Mouse (Mus musculus) liver, postnatal 0 days (tissue): ENCODE results near the gene Zfr2. TPM values are rescaled to one million over a fixed set of nuclear protein-coding genes. Genes with fewer than 3 reads are reported as not detected.

Source experiments
- ATAC-seq: fragments of 200-750 bp; cut with Nextera tagmentation; 2 replicates; pipeline ENCODE4 v1.8.0; 2017; ENCODE audit warnings: mild to moderate bottlenecking, moderate library complexity
- DNase-seq: peaks from one replicate; pipeline ENCODE4 v3.0.0-alpha.2; 2016
- H3K27ac ChIP-seq: fragments of 300-500 bp; sonication (generic); 2 replicates; pipeline ENCODE4 v1.5.1; 2014; ENCODE audit warnings: antibody characterized with exemption, moderate library complexity, mild to moderate bottlenecking, low read depth
- H3K27me3 ChIP-seq: fragments of 300-500 bp; sonication (generic); 2 replicates; pipeline ENCODE4 v1.6.1; 2014; ENCODE audit warnings: low read length, control low read depth, mixed read lengths; ENCODE audit not compliant: insufficient read depth
- H3K36me3 ChIP-seq: fragments of 300-500 bp; sonication (generic); replicated peaks from 2 replicates; pipeline ENCODE4 v1.6.1; 2014; ENCODE audit warnings: mild to moderate bottlenecking, control low read depth, low read length, moderate library complexity, mixed read lengths; ENCODE audit not compliant: insufficient read depth
- H3K4me1 ChIP-seq: fragments of 300-500 bp; sonication (generic); 2 replicates; pipeline ENCODE4 v1.6.1; 2014; ENCODE audit warnings: antibody characterized with exemption, mild to moderate bottlenecking, control low read depth; ENCODE audit not compliant: insufficient read depth
- H3K4me2 ChIP-seq: fragments of 300-500 bp; sonication (generic); 2 replicates; pipeline ENCODE4 v1.6.1; 2014; ENCODE audit warnings: low read depth, mild to moderate bottlenecking, low read length, moderate library complexity, mixed read lengths
- H3K4me3 ChIP-seq: fragments of 300-500 bp; sonication (generic); 2 replicates; pipeline ENCODE4 v1.5.1; 2014; ENCODE audit warnings: low read depth, low read length
- H3K9ac ChIP-seq: fragments of 300-500 bp; sonication (generic); replicated peaks from 2 replicates; pipeline ENCODE4 v1.6.1; 2014; ENCODE audit warnings: mild to moderate bottlenecking, moderate library complexity
- H3K9me3 ChIP-seq: fragments of 300-500 bp; sonication (generic); 2 replicates; pipeline ENCODE4 v1.6.1; 2016; ENCODE audit warnings: mild to moderate bottlenecking, control low read depth, low read length, mixed read lengths
- CTCF ChIP-seq: sonication (generic); IDR thresholded peaks from 2 replicates; pipeline ENCODE4 v1.5.1; 2016; ENCODE audit warnings: antibody characterized with exemption, low read depth
- EP300 ChIP-seq: IDR thresholded peaks from 2 replicates; pipeline ENCODE4 v1.6.1; 2016; ENCODE audit warnings: antibody characterized with exemption, low read depth, mild to moderate bottlenecking
- WGBS: fragments of 180-500 bp; shearing (Covaris S2); extraction: QIAGEN DNeasy Blood & Tissue Kit; methylation state at CpG from one replicate; pipeline ENCODE4 v1.1.7; 2014; ENCODE audit not compliant: insufficient replicate concordance; 5-methylcytosine and 5-hydroxymethylcytosine counted together
- polyA plus RNA-seq: library from polyadenylated mRNA; unstranded; fragments of >200 nt; fragmentation: Nextera tagmentation; extraction: Ambion mirVana; gene quantifications from 2 replicates; pipeline ENCODE4 v1.2.1, GENCODE M21; 2015

The Zfr2 gene
- polyA plus RNA-seq, 1 experiment from 2014 or later = 0.61 TPM

DNA sequence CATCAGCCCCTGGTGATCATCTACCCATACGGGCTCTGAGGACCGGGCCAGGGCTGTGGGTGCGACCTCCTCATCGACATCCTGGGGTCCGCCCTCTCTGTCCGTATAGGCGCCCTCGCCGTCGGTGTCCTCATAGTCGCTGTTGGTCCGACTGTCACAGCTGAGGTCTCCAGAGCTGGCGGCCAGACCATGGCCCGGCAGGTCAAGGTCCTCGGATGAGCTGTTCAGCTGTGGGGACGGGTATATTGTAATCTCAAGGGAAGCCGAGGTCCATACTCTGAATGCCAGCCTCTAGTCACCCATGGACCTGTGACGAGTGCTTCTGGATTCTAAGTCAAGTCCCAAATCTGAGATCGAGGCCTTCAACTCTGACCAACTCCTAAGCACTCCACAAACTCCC is 40.9 kb downstream of the Zfr2 start:
- DNase-seq = no peak
- H3K36me3 ChIP-seq = peaks cover 28% of the 10 kb centered on the region
- 90% methylated on average over 19 of the region's 19 CpGs for WGBS
- no peak for TF ChIP-seq CTCF
- TF ChIP-seq EP300 = no peak
- H3K27me3 ChIP-seq = no peaks in the 10 kb centered on the region
- H3K4me1 ChIP-seq = peaks cover 5% of the 10 kb centered on the region; the same call in 1 of the 2 replicates
- no peak for ATAC-seq
- no peak overlapping the region for H3K27ac ChIP-seq
- H3K4me3 ChIP-seq = no peak overlapping the region
- no peak overlapping the region for H3K9ac ChIP-seq
- H3K9me3 ChIP-seq = no peaks in the 10 kb centered on the region
- no peak overlapping the region for H3K4me2 ChIP-seq

DNA sequence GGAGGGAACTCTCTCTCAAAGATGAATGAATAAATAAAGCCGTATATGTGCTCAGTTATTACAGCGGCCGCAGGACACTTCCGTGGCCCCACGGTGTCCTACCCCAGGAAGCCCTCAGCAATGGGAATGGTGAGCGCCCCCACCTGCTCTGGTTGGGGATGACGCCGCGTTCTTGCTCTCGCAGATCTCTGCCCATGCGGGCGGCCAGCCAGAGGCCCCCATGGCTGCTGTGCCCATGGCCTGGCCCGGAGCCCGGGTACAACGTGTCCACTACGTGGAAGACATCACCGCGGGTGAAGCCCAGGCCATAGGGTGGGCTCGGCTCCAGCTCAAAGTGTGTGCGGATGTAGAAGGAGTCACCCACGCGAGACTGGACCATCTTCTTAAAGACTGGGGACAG is 44.7 kb downstream of the Zfr2 start:
- Histone ChIP-seq H3K36me3 (peaks cover 10% of the 10 kb centered on the region), H3K4me1 (no peaks in the 10 kb centered on the region), H3K9ac (no peak overlapping the region), H3K4me2 (no peak overlapping the region), H3K27ac (no peak overlapping the region), H3K9me3 (no peaks in the 10 kb centered on the region), H3K27me3 (no peaks in the 10 kb centered on the region), H3K4me3 (no peak overlapping the region)
- 80% methylated on average over 22 of the region's 22 CpGs for WGBS
- no peak for ATAC-seq
- TF ChIP-seq EP300 (no peak), CTCF (no peak)
- no peak for DNase-seq

DNA sequence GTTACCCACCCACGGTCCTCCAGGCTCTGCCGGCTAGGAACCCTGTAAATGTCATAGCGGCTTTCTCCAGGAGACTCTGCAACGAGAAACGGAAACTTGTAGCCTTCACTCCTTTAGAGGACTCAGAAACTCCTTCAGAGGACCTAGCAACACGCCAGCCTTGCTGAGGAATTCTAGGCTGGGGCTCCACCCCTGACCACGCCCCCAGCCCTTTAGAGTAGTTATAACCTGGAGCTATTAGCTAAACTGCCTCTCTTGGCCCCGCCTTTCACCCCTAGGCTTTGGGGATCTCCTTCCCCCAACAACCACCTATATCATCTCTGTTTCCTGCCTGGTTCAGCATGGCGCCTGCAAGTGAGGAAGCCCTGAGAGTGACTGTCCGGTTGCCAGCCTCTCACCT is 46.5 kb downstream of the Zfr2 start:
- H3K36me3 ChIP-seq = no peaks in the 10 kb centered on the region
- peaks cover 13% of the 10 kb centered on the region for H3K27me3 ChIP-seq
- DNase-seq (no peak), ATAC-seq (no peak)
- H3K4me1 ChIP-seq = no peaks in the 10 kb centered on the region
- 38% methylated on average over 10 of the region's 10 CpGs for WGBS
- no peaks in the 10 kb centered on the region for H3K9me3 ChIP-seq
- no peak overlapping the region for H3K27ac ChIP-seq
- no peak overlapping the region for H3K9ac ChIP-seq
- TF ChIP-seq CTCF (no peak), EP300 (no peak)
- no peak overlapping the region for H3K4me3 ChIP-seq
- no peak overlapping the region for H3K4me2 ChIP-seq

DNA sequence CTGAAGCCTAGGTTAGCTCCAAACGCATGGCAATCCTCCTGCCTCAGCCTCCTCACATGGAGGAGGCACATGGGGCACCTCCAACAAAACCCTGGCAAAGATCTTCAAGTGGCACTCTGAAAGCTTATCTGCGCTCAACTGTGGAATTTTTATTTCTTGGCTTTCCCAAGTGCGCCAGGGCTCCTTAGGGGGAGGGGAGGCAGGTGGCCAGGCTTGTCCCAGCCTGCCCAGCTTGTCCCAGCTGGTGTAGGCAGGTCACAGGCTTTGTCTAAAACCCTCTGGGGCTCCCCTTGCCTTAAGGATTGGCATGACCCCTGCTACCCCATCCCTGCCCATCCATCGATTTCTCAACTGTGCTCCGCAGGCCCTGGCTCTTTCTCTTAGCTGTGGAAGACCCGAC is 51.2 kb downstream of the Zfr2 start:
- WGBS = 70% methylated on average over 6 of the region's 6 CpGs
- no peak overlapping the region for H3K4me2 ChIP-seq

DNA sequence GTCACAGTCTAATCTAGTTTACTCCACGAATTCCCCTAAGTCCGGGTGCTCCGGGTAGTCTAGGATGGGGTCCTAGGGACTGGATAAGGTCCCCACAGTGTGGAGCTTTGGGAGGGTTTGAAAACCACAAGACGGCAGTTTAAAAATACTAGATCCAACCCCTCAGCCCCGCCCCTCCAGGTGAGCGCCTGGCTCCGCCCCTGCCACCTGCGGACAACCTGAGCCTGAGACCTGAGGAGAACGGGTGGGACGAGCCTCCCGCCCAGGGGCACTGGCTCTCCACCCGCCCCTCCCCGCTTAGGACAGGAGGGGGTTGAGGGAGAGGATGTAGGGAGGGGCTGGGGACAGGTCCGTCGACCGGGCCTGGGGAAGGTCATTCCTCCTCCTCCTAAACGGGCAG is 51.8 kb downstream of the Zfr2 start:
- 21% methylated on average over 17 of the region's 17 CpGs for WGBS
- Histone ChIP-seq H3K4me3 (peak overlapping the region; percentile 41; the same call in 1 of the 2 replicates), H3K9ac (no peak overlapping the region), H3K36me3 (no peaks in the 10 kb centered on the region), H3K4me1 (peaks cover 13% of the 10 kb centered on the region), H3K27ac (no peak overlapping the region), H3K27me3 (peaks cover 17% of the 10 kb centered on the region), H3K4me2 (peak overlapping the region; percentile 11; the same call in 1 of the 2 replicates), H3K9me3 (no peaks in the 10 kb centered on the region)
- no peak for TF ChIP-seq CTCF
- no peak for TF ChIP-seq EP300
- DNase-seq = no peak
- ATAC-seq = no peak

More for the DNA sequence above, 51.2 kb downstream of the Zfr2 start:
- Histone ChIP-seq H3K27ac (no peak overlapping the region), H3K4me1 (peaks cover 9% of the 10 kb centered on the region), H3K36me3 (no peaks in the 10 kb centered on the region), H3K9ac (no peak overlapping the region), H3K9me3 (no peaks in the 10 kb centered on the region), H3K27me3 (peaks cover 17% of the 10 kb centered on the region), H3K4me3 (no peak overlapping the region)
- no peak for DNase-seq
- ATAC-seq = no peak
- no peak for TF ChIP-seq CTCF
- no peak for TF ChIP-seq EP300

DNA sequence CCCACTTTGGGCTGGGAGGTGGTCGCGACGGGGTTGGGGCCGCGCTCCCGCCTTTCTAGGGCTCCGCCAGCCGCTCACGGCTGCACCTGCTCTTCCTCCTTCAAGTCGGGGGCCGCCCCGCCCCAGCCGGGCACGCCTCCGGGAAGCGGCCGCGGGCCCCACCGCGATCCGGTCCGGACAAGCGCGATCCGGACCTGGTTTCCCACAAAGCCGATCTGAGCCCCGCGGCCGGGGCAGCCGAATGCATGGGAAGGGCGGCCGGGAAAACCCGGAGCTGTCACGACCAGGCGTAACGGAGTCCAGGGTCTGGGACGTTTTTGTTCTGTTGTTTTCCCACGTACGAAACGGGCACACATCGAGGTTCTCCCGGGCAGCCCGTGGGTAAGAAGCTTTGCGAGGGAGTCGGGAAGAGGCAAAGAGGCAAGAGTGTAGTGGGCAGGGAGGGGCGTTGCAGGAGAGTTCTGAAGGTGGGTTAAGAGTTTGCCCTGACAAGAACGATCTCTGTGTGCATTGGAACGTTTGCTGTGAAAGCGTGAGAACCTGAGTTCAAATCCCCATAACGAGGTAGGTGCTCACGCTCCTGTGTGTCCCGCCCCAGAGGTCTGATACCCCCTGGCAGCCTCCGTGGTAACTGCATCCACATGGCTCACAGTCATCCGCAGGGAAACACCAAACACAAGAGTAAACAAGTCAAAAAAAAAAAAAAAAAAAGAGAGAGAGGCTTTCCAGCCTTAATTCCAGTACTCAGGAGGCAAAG is 52.9 kb downstream of the Zfr2 start:
- ATAC-seq (peak; percentile 81), DNase-seq (peak; percentile 92)
- Histone ChIP-seq H3K27ac (no peak overlapping the region), H3K4me3 (peak overlapping the region; percentile 41), H3K27me3 (peaks cover 17% of the 10 kb centered on the region), H3K4me1 (peaks cover 19% of the 10 kb centered on the region), H3K9ac (peak overlapping the region; percentile 63), H3K36me3 (no peaks in the 10 kb centered on the region), H3K9me3 (no peaks in the 10 kb centered on the region), H3K4me2 (peak overlapping the region; percentile 79)
- WGBS = 2% methylated on average over 45 of the region's 54 CpGs
- TF ChIP-seq CTCF (no peak), EP300 (no peak)
